Mouse (Mus musculus) MEL (cell line): ENCODE data around the gene Cox6b2. TPM values are rescaled to one million over a fixed set of nuclear protein-coding genes. Genes with fewer than 3 reads are reported as not detected.
A peak's percentile ranks its signal among the peaks of the same experiment; 100 is the strongest.

Experiments used
- DNase-seq: peaks from one replicate; pipeline ENCODE4 v3.0.0; 2011; ENCODE audit warnings: low read depth, low spot score
- H3K27ac ChIP-seq: 2 replicates; pipeline ENCODE4 v1.5.1; 2012; ENCODE audit warnings: low read depth, mild to moderate bottlenecking, control low read depth, low read length, moderate library complexity; ENCODE audit not compliant: control insufficient read depth
- H3K27me3 ChIP-seq, 2 experiments: fragments of 150-350 bp in 1 of 2; sonication (generic) in 1 of 2; 2 replicates each; pipeline ENCODE4 v1.6.1; 2012; ENCODE audit warnings: low read length in 2 of 2, mild to moderate bottlenecking in 2 of 2, improper control_type of control experiment in 1 of 2, moderate library complexity in 1 of 2; ENCODE audit not compliant: insufficient read depth in 2 of 2, control insufficient read depth in 1 of 2
- H3K36me3 ChIP-seq, 2 experiments: 2 replicates each; pipeline ENCODE4 v1.6.1; 2012 to 2014; ENCODE audit warnings: low read length in 2 of 2, improper control_type of control experiment in 1 of 2, inconsistent platforms in 1 of 2, mild to moderate bottlenecking in 1 of 2; ENCODE audit not compliant: insufficient read depth in 2 of 2, control insufficient read depth in 1 of 2
- H3K4me1 ChIP-seq, 2 experiments: fragments of 150-350 bp in 1 of 2; sonication (generic) in 1 of 2; 2 replicates each; pipeline ENCODE4 v1.6.1; 2012; ENCODE audit warnings: low read length in 2 of 2, improper control_type of control experiment in 1 of 2, mild to moderate bottlenecking in 1 of 2; ENCODE audit not compliant: insufficient read depth in 2 of 2, control insufficient read depth in 1 of 2
- H3K4me3 ChIP-seq, 2 experiments: fragments of 150-350 bp in 1 of 2; sonication (generic) in 1 of 2; 2 replicates each; pipeline ENCODE4 v1.5.1; 2012; ENCODE audit warnings: low read depth in 2 of 2, low read length in 2 of 2, mild to moderate bottlenecking in 2 of 2, moderate library complexity in 2 of 2, control low read depth in 1 of 2, improper control_type of control experiment in 1 of 2; ENCODE audit not compliant: control insufficient read depth in 1 of 2, insufficient read depth in 1 of 2
- H3K79me2 ChIP-seq: 2 replicates; pipeline ENCODE4 v1.6.1; 2012; ENCODE audit warnings: mild to moderate bottlenecking, low read length, moderate library complexity; ENCODE audit not compliant: control insufficient read depth, poor library complexity, insufficient read depth
- H3K9ac ChIP-seq: 2 replicates; pipeline ENCODE4 v1.6.1; 2012; ENCODE audit warnings: low read depth, mild to moderate bottlenecking, control low read depth, low read length, moderate library complexity; ENCODE audit not compliant: control insufficient read depth, poor library complexity, severe bottlenecking
- H3K9me3 ChIP-seq: fragments of 150-350 bp; sonication (generic); replicated peaks from 2 replicates; pipeline ENCODE4 v1.6.1; 2012; ENCODE audit warnings: mild to moderate bottlenecking, low read length, improper control_type of control experiment, moderate library complexity; ENCODE audit not compliant: insufficient read depth
- CHD2 ChIP-seq: IDR thresholded peaks from 2 replicates; pipeline ENCODE4 v1.6.1; 2011; ENCODE audit warnings: low read length, improper control_type of control experiment
- ETS1 ChIP-seq: IDR thresholded peaks from 2 replicates; pipeline ENCODE4 v1.6.1; 2012; ENCODE audit warnings: low read depth, mild to moderate bottlenecking, inconsistent platforms, low read length, improper control_type of control experiment, moderate library complexity
- HCFC1 ChIP-seq: IDR thresholded peaks from 2 replicates; pipeline ENCODE4 v1.6.1; 2012; ENCODE audit warnings: low read depth, mild to moderate bottlenecking, inconsistent platforms, low read length, improper control_type of control experiment, moderate library complexity
- MAFK ChIP-seq: IDR thresholded peaks from 2 replicates; pipeline ENCODE4 v1.6.1; 2011; ENCODE audit warnings: low read depth, mild to moderate bottlenecking, low read length, improper control_type of control experiment, borderline replicate concordance
- MAX ChIP-seq: IDR thresholded peaks from 2 replicates; pipeline ENCODE4 v1.6.1; 2011; ENCODE audit warnings: low read length, improper control_type of control experiment
- NELFE ChIP-seq: IDR thresholded peaks from 2 replicates; pipeline ENCODE4 v1.6.1; 2011; ENCODE audit warnings: low read depth, low read length, improper control_type of control experiment
- POLR2A ChIP-seq, 2 experiments: IDR thresholded peaks; 2 replicates each; pipeline ENCODE4 v1.6.1; 2011 to 2012; ENCODE audit warnings: low read length in 2 of 2, mild to moderate bottlenecking in 2 of 2, control low read depth in 1 of 2, improper control_type of control experiment in 1 of 2, low read depth in 1 of 2, moderate library complexity in 1 of 2; ENCODE audit not compliant: control insufficient read depth in 1 of 2, insufficient read depth in 1 of 2, poor library complexity in 1 of 2
- POLR2AphosphoS2 ChIP-seq: IDR thresholded peaks from 2 replicates; pipeline ENCODE4 v1.6.1; 2011; ENCODE audit warnings: low read length, improper control_type of control experiment
- USF1 ChIP-seq: IDR thresholded peaks from 2 replicates; pipeline ENCODE4 v1.6.1; 2014; ENCODE audit warnings: low read depth, mild to moderate bottlenecking, inconsistent platforms, low read length, improper control_type of control experiment, moderate library complexity
- ZMIZ1 ChIP-seq: IDR thresholded peaks from 2 replicates; pipeline ENCODE4 v1.6.1; 2012; ENCODE audit warnings: low read depth, mild to moderate bottlenecking, inconsistent platforms, low read length, improper control_type of control experiment, moderate library complexity
- polyA plus RNA-seq, 2 experiments: library from polyadenylated mRNA; stranded (reverse) in 1 of 2; unstranded in 1 of 2; fragments of >175 nt in 1 of 2; fragments of >200 nt in 1 of 2; gene quantifications; 2 replicates each; pipeline versions ENCODE4 v1.2.1 to v1.2.4; 2012; ENCODE audit warnings: low replicate concordance in 2 of 2, low read depth in 1 of 2; ENCODE audit not compliant: insufficient read length in 2 of 2, insufficient read depth in 1 of 2, missing spikeins in 1 of 2
- total RNA-seq: library from RNA; depleted of rRNA; stranded (reverse); fragments of 300-350 nt; gene quantifications from 2 replicates; pipeline ENCODE4 v1.2.3, GENCODE M21; 2012

The Cox6b2 gene
- total and polyA plus RNA-seq, 3 experiments, result 8.7 to 36.3 TPM; not detected in 1

GRCm38 (mm10) chr7:4777851-4778637 is 25.1 kb upstream of the Cox6b2 start:
- H3K79me2 ChIP-seq, result no peaks in the 10 kb centered on the region
- peaks cover 0 to 12% of the 10 kb centered on the region in 2 experiments; a peak in 1 of 4 replicates for H3K4me1 ChIP-seq
- TF ChIP-seq POLR2AphosphoS2, result no peak
- TF ChIP-seq ZMIZ1, result no peak
- TF ChIP-seq MAFK, result no peak
- no peak for TF ChIP-seq ETS1
- no peak for TF ChIP-seq CHD2
- TF ChIP-seq USF1, result no peak
- peaks cover 5 to 14% of the 10 kb centered on the region in 2 experiments; a peak in 3 of 4 replicates for H3K27me3 ChIP-seq
- H3K4me3 ChIP-seq, result no peak overlapping the region
- DNase-seq, result no peak
- no peak overlapping the region for H3K27ac ChIP-seq
- no peak overlapping the region for H3K9ac ChIP-seq
- no peaks in the 10 kb centered on the region for H3K9me3 ChIP-seq
- H3K36me3 ChIP-seq, result no peaks in the 10 kb centered on the region

- peak overlapping the region in 1 of 2 experiments; percentile 40; a peak in 1 of 4 replicates for H3K4me3 ChIP-seq
- no peaks in the 10 kb centered on the region for H3K79me2 ChIP-seq
- DNase-seq, result peak; percentile 49
- H3K27me3 ChIP-seq, result peaks cover 5 to 14% of the 10 kb centered on the region in 2 experiments; a peak in 3 of 4 replicates
- H3K9ac ChIP-seq, result peak overlapping the region; percentile 39; the same call in 1 of the 2 replicates
- H3K27ac ChIP-seq, result no peak overlapping the region
- no peaks in the 10 kb centered on the region for H3K36me3 ChIP-seq
- H3K4me1 ChIP-seq, result peaks cover 0 to 12% of the 10 kb centered on the region in 2 experiments; a peak in 1 of 4 replicates
- no peak for TF ChIP-seq POLR2AphosphoS2
- TF ChIP-seq ZMIZ1, result no peak
- no peak for TF ChIP-seq HCFC1
- TF ChIP-seq MAX, result no peak
- no peak for TF ChIP-seq NELFE
- TF ChIP-seq, all 39 proteins: peak for 0
- no peaks in the 10 kb centered on the region for H3K9me3 ChIP-seq
Measured at GRCm38 (mm10) chr7:4776861-4777830, 24.3 kb upstream of the Cox6b2 start.

- no peak for DNase-seq
- Histone ChIP-seq H3K27ac (no peak overlapping the region), H3K79me2 (no peaks in the 10 kb centered on the region), H3K36me3 (no peaks in the 10 kb centered on the region), H3K4me1 (peaks cover 0 to 12% of the 10 kb centered on the region in 2 experiments; a peak in 1 of 4 replicates), H3K4me3 (no peak overlapping the region), H3K27me3 (peaks cover 5 to 14% of the 10 kb centered on the region in 2 experiments; a peak in 3 of 4 replicates), H3K9me3 (no peaks in the 10 kb centered on the region), H3K9ac (no peak overlapping the region)
- TF ChIP-seq POLR2A (IDR thresholded peaks at IDR 0.05; ENCODE audit: control insufficient read depth in 1 of 2, insufficient read depth in 1 of 2, low read depth in 1 of 2, low read length in 2 of 2, poor library complexity in 1 of 2), result no peak
Measured at GRCm38 (mm10) chr7:4776131-4776530, 23.2 kb upstream of the Cox6b2 start.
